Mouse (Mus musculus): Measurements from ENCODE around the gene Gm6020. TPM values are rescaled to one million over a fixed set of nuclear protein-coding genes. Genes with fewer than 3 reads are reported as not detected.
A peak's percentile ranks its signal among the peaks of the same experiment; 100 is the strongest.

The Gm6020 gene
- polyA plus RNA-seq, 1 experiment from 2014 or later: not detected

DNA sequence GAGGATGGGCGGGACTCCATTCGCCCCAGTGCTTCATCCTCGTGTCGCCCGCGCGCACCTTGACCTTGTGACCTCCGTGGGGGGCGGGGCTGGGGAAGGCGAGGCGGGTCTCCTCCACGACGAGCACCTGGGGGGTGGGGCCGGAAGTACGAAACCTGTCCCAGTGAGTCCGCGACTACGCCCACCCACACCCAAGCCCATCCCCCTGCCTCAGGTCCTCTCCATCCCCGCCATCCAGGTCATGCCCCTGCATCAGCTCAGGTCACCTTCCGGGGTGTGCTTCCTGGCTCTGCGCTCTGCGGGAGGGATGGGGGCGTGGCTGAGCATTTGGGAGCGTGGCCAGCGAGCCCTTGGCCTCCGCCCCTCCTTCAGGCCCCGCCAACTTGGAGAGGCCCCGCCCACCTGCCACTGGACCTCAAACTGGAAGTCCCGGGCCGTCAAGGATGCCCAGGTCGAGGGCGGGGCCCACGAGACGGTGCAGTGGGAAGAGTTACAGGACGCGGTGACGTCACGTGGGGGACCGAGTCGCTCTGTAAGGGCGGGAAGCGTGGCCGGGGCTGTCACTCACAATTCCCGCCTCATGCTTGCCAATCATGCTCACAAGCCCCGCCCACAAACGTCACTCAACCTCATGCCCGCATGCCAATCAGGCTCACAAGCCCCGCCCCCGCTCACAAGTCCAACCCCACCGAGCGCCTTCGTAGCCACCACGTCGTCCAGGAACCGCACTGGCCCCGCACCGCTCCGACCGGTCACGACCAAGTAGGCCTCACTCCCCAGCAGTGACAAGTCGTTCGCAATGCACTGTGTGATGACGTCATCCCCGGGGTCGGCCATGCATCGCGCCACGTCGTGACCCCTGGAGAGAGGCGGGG is 42.1 kb downstream of the Gm6020 start:
- Histone ChIP-seq H3K4me3 (peak overlapping the region; percentile 69), H3K27ac (peak overlapping the region; percentile 88), H3K36me3 (no peaks in the 10 kb centered on the region), H3K4me1 (peaks cover 30% of the 10 kb centered on the region), H3K27me3 (ENCODE audit: low read depth, poor library complexity, severe bottlenecking) (no peaks in the 10 kb centered on the region), H3K9me3 (replicated peaks) (0 out of 2 replicates have a peak, but pooled peaks cover 2% of the 10 kb centered on the region)
- 7% methylated on average over 70 of the region's 70 CpGs for WGBS
- DNase-seq (ENCODE audit: low spot score): peak; percentile 88

- no peaks in the 10 kb centered on the region for H3K36me3 ChIP-seq
- H3K4me3 ChIP-seq: peak overlapping the region; percentile 69
- H3K9me3 ChIP-seq (replicated peaks): 0 out of 2 replicates have a peak, but pooled peaks cover 2% of the 10 kb centered on the region
- peak overlapping the region; percentile 88 for H3K27ac ChIP-seq
- WGBS: 4% methylated on average over 71 of the region's 71 CpGs
- no peaks in the 10 kb centered on the region for H3K27me3 ChIP-seq (ENCODE audit: low read depth, poor library complexity, severe bottlenecking)
- peaks cover 30% of the 10 kb centered on the region for H3K4me1 ChIP-seq
- peak; percentile 80 for DNase-seq (ENCODE audit: low spot score)
Measured at GRCm38 (mm10) chr19:61226401-61226927, 42.8 kb downstream of the Gm6020 start.

DNA sequence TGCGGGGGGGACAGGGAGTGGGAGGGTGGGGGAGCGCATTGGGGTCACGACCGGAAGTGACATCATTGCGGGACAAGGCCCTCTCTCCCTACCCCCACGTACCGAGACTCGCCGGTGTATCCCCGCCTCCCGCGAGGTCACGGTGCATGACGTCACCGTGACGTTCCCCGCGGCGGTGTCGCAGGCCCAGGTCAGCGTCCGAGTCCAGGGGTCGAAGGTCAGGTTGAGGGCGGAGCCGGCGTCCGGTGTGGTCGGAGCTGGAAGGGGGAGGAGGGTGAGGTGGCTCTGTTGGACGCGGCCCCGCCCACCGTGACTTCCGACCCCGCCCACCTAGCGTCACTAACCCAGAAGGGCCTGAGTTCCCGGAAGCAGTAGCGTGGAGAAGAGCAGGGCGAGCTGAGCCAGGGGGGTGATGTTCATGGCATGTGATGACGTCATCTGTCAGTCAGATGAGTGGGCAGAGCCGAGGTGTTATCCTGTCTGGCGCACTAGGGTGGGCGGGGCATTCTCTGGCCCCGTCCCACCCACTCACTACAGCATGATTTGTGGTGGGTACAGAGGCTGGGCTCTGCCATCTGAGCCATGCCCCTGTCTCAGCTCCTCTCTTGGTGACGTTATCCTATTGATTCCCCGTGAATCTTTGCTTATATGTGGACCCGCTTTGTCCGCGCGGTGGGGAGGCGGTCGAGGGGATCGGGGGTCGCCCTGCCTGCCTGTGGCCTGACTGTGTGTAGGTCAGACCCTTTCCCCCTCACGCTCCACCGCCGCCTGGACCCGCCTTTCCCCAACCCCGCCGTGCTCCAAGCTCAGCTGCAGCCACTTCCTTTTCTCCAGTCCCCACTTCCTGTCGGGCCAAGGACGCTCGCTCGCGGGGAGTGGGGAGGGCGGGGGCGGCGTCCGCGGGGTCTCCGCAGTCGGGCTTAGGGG is 43.5 kb downstream of the Gm6020 start:
- 3% methylated on average over 70 of the region's 71 CpGs for WGBS
- Histone ChIP-seq H3K4me1 (peaks cover 30% of the 10 kb centered on the region), H3K4me3 (peak overlapping the region; percentile 69), H3K9me3 (replicated peaks) (0 out of 2 replicates have a peak, but pooled peaks cover 2% of the 10 kb centered on the region), H3K36me3 (no peaks in the 10 kb centered on the region), H3K27me3 (ENCODE audit: low read depth, poor library complexity, severe bottlenecking) (no peaks in the 10 kb centered on the region), H3K27ac (peak overlapping the region; percentile 88)
- DNase-seq (ENCODE audit: low spot score): peak; percentile 90

- Histone ChIP-seq H3K4me1 (peaks cover 30% of the 10 kb centered on the region), H3K9me3 (replicated peaks) (0 out of 2 replicates have a peak, but pooled peaks cover 2% of the 10 kb centered on the region), H3K27ac (peak within 1 kb of the TSS; percentile 88), H3K27me3 (ENCODE audit: low read depth, poor library complexity, severe bottlenecking) (no peaks in the 10 kb centered on the region), H3K36me3 (no peaks in the 10 kb centered on the region), H3K4me3 (peak within 1 kb of the TSS; percentile 69)
- DNase-seq (ENCODE audit: low spot score): peak; percentile 38
- 59% methylated on average over 36 of the region's 36 CpGs for WGBS
Measured at GRCm38 (mm10) chr19:61227941-61228701, 44.4 kb downstream of the Gm6020 start, which contains the start of gene Csf2ra. Gene Csf2ra (minus strand): TSS chr19:61228429.

Other genes with a start within 250 kb of the Gm6020 start
- gene Zfp950, start 43.0 kb upstream of the Gm6020 start, polyA plus RNA-seq (2016; fragmentation: Nextera tagmentation; extraction: Ambion mirVana): 22.5 and 37.3 TPM in 2 replicates
- gene Gm7102, start 7.6 kb upstream of the Gm6020 start, polyA plus RNA-seq (2016; fragmentation: Nextera tagmentation; extraction: Ambion mirVana): 0.13 and 0.14 TPM in 2 replicates
- 10.6 and 20.2 TPM in 2 replicates for gene Csf2ra, start 44.5 kb downstream of the Gm6020 start, polyA plus RNA-seq (2016; fragmentation: Nextera tagmentation; extraction: Ambion mirVana)
- gene Gm21060, start 113.2 kb downstream of the Gm6020 start, polyA plus RNA-seq (2016; fragmentation: Nextera tagmentation; extraction: Ambion mirVana): not detected in 2 replicates